Mouse (Mus musculus): ENCODE measurements around the gene Oprm1. TPM values are rescaled to one million over a fixed set of nuclear protein-coding genes. Genes with fewer than 3 reads are reported as not detected.

Gene Oprm1
- total RNA-seq, 2 experiments from 2014 or later = 7.9 to 9.3 TPM

DNA sequence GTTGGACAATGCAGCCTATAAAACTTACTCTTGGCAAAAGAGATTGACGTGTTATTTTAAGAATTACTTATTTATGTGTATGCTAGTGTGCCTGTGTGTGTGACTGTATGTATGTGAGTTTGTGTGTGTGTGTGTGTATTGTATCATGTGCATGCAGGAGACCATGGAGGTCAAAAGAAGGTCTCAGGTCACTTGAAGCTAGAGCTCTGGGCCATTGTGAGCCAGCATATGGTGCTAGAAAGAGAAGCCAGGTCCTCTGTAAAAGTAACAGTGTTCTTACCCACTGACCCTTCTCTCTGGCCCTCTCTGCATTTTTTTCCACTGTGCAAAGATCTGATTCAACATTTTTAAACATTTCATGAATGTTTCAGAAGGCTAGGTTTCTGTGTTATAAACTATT lies 319.7 kb downstream of the Oprm1 start:
- no peak for DNase-seq (ENCODE audit: low spot score in 2 of 2)

Other genes starting within 250 kb of the Oprm1 start
- gene Gm10945, start 3.3 kb downstream of the Oprm1 start, total RNA-seq (2021) = not detected